Mouse (Mus musculus) ES-Bruce4 (cell line): Measurements from ENCODE around the gene Olfr1066. TPM values are rescaled to one million over a fixed set of nuclear protein-coding genes. Genes with fewer than 3 reads are reported as not detected.
"Not testable (repeated sequence)": the region's sequence is repeated elsewhere in the genome, so short reads cannot be mapped to it uniquely, and the experiment has no call there.

Experiments used
- H3K27ac ChIP-seq: 2 replicates; pipeline ENCODE4 v1.5.1; 2012; ENCODE audit warnings: low read length, inconsistent platforms; ENCODE audit not compliant: insufficient read depth
- H3K27me3 ChIP-seq: 2 replicates; pipeline ENCODE4 v1.6.1; 2012; ENCODE audit warnings: mild to moderate bottlenecking, low read length, inconsistent platforms; ENCODE audit not compliant: control insufficient read depth, poor library complexity, insufficient read depth, severe bottlenecking
- H3K36me3 ChIP-seq: 2 replicates; pipeline ENCODE4 v1.6.1; 2012; ENCODE audit warnings: inconsistent platforms, mild to moderate bottlenecking, low read length, moderate library complexity; ENCODE audit not compliant: control insufficient read depth, poor library complexity, insufficient read depth, severe bottlenecking
- H3K4me1 ChIP-seq: one replicate; pipeline ENCODE4 v1.8.1; 2011; ENCODE audit warnings: low read length; ENCODE audit not compliant: control insufficient read depth, insufficient read depth
- H3K4me3 ChIP-seq: 2 replicates; pipeline ENCODE4 v1.5.1; 2011; ENCODE audit warnings: low read depth, mild to moderate bottlenecking, low read length
- H3K9ac ChIP-seq: 2 replicates; pipeline ENCODE4 v1.6.1; 2012; ENCODE audit warnings: low read depth, mild to moderate bottlenecking, inconsistent platforms; ENCODE audit not compliant: poor library complexity, severe bottlenecking
- H3K9me3 ChIP-seq: replicated peaks from 2 replicates; pipeline ENCODE4 v1.6.1; 2012; ENCODE audit warnings: mild to moderate bottlenecking, low read length, inconsistent platforms; ENCODE audit not compliant: control insufficient read depth, poor library complexity, insufficient read depth, severe bottlenecking
- CTCF ChIP-seq: IDR thresholded peaks from one replicate; pipeline ENCODE4 v1.8.1; 2011; ENCODE audit warnings: low read depth, low read length
- EP300 ChIP-seq: IDR thresholded peaks from 2 replicates; pipeline ENCODE4 v1.6.1; 2011; ENCODE audit warnings: low read depth, low read length; ENCODE audit not compliant: insufficient read depth
- POLR2A ChIP-seq: IDR thresholded peaks from one replicate; pipeline ENCODE4 v1.8.1; 2011; ENCODE audit warnings: low read length; ENCODE audit not compliant: insufficient read depth
- polyA plus RNA-seq: library from polyadenylated mRNA; stranded (reverse); fragments of >200 nt; gene quantifications from 2 replicates; pipeline ENCODE4 v1.2.4, GENCODE M21; 2011; ENCODE audit warnings: low read depth; ENCODE audit not compliant: missing spikeins, insufficient read depth, insufficient read length

Olfr1066 gene
- polyA plus RNA-seq, result not detected in 2 replicates

DNA sequence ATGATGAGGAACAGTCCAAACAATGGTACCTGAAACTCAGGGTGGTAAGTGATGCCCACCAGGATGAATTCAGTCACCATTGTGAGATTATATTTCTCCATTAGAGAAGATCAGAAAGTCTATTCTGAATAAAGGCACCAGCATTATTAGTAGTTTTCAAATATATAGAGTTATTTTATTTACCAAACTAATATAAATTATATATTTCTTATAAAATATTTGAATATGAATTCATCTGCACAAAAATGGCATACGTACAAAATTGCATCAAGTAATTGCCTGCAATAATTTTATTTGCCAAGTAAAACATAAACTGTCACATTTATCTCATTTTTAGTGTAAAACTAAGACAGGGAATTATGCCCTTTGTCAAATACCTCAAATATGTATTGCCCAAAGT, at the start of gene Olfr1066:
Gene Olfr1066 (minus strand): TSS at position 101 of the 400 bp plus-strand sequence.
- H3K9ac ChIP-seq, result no peak within 1 kb of the TSS
- no peak for TF ChIP-seq EP300
- no peak for TF ChIP-seq CTCF
- no peak for TF ChIP-seq POLR2A
- H3K4me3 ChIP-seq, result no peak within 1 kb of the TSS
- H3K27ac ChIP-seq, result no peak within 1 kb of the TSS
- H3K27me3 ChIP-seq, result no peaks in the 10 kb centered on the region
- H3K9me3 ChIP-seq, result no peaks in the 10 kb centered on the region
- H3K36me3 ChIP-seq, result no peaks in the 10 kb centered on the region
- no peaks in the 10 kb centered on the region for H3K4me1 ChIP-seq

DNA sequence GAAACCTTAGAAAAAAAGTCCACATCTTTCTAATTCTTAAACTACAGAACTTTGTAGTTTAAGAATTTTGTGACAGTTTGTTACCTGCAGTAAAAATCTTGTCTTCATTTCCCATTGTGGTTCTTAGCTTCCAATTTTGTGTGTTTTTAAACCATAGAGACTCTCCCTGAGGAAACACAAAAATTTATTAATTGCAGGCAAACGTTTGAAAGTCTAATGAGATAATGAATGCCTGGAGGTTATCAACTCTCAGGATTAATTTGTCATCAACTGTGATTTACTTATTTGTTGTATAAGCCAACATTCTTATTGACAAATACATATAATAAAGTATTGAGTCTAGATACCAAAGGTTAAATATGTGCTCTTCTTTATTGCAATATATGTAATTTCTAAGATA, 31.2 kb upstream of the Olfr1066 start, which contains the start of gene Olfr228:
Gene Olfr228 (minus strand): TSS at position 101 of the 400 bp plus-strand sequence.
- H3K27me3 ChIP-seq, result no peaks in the 10 kb centered on the region

GRCm38 (mm10) chr2:86464442-86465109, 8.5 kb upstream of the Olfr1066 start:
- Histone ChIP-seq H3K4me3 (no peak overlapping the region), H3K27ac (no peak overlapping the region), H3K27me3 (no peaks in the 10 kb centered on the region), H3K36me3 (no peaks in the 10 kb centered on the region), H3K9me3 (no peaks in the 10 kb centered on the region), H3K9ac (no peak overlapping the region), H3K4me1 (no peaks in the 10 kb centered on the region)
- TF ChIP-seq CTCF (peak; percentile 64), EP300 (no peak)

More for the DNA sequence above, 31.2 kb upstream of the Olfr1066 start, which contains the start of gene Olfr228:
- H3K27ac ChIP-seq, result no peak within 1 kb of the TSS
- H3K4me3 ChIP-seq, result no peak within 1 kb of the TSS
- H3K9me3 ChIP-seq, result no peaks in the 10 kb centered on the region
- no peak within 1 kb of the TSS for H3K9ac ChIP-seq
- TF ChIP-seq POLR2A, result no peak
- TF ChIP-seq CTCF, result no peak
- no peak for TF ChIP-seq EP300
- no peaks in the 10 kb centered on the region for H3K36me3 ChIP-seq
- H3K4me1 ChIP-seq, result no peaks in the 10 kb centered on the region

DNA sequence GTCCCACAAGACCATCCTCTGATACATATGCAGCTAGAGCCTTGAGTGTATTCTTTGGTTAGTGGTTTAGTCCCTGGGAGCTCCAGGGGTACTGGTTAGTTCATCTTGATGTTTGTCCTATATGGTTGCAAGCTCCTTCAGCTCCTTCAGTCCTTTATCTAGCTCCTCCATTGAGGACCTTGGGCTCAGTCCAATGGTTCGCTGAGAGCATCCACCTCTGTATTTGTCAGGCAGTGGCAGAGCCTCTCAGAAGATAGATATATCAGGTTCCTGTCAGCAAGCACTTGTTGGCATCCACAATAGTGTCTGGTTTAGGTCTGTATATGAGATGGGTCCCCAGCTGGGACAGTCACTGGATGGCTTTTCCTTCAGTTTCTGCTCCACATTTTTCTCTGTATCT, 4.4 kb upstream of the Olfr1066 start:
- H3K9ac ChIP-seq, result no peak overlapping the region
- H3K4me1 ChIP-seq, result no peaks in the 10 kb centered on the region
- no peaks in the 10 kb centered on the region for H3K9me3 ChIP-seq
- H3K36me3 ChIP-seq, result no peaks in the 10 kb centered on the region
- H3K27ac ChIP-seq, result no peak overlapping the region
- H3K27me3 ChIP-seq, result no peaks in the 10 kb centered on the region
- H3K4me3 ChIP-seq, result no peak overlapping the region
- TF ChIP-seq EP300, result no peak
- no peak for TF ChIP-seq CTCF
- TF ChIP-seq POLR2A, result no peak

DNA sequence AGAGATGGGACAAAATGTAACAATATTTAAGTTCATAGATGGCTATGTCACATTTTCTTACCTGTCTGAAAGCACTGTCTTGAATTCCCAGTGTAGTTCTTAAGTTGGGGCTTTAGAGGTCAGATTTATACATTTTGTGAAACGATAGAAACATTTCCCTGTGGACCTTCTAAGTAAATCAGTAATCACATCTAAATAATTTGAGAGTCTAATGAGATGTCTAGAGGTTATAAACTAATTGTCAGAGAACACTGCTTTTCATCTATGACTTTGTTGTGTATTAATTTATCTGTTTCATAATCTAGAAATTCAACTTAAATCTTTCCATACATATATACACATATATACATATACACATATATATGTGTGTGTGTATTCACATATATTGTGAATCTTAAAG, 5.6 kb downstream of the Olfr1066 start, which contains the start of gene Olfr1065:
Gene Olfr1065 (minus strand): TSS at position 101 of the 400 bp plus-strand sequence.
- H3K4me1 ChIP-seq, H3K9me3 ChIP-seq, H3K4me3 ChIP-seq, H3K9ac ChIP-seq, H3K27ac ChIP-seq, H3K36me3 ChIP-seq, H3K27me3 ChIP-seq: not testable (repeated sequence)

DNA sequence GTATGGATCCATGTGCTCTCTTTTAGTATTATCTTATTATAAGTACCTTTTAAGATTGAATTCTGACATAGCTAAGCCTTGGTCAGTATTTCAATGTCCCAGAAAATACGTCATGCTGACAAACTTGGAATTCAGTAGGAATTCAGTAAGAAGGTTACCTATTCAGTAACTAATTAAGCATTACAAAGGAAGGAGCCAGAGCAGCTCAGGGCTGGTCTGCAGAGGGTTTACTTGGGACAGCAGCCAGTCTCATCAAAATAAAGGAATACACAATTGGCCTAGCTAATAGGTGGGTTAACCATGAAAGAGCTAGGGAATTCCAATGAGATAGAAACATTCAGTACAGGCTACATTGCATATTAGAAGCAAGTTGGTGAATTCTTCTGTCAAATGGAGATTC, 14.0 kb downstream of the Olfr1066 start:
- not testable (repeated sequence) for H3K9ac ChIP-seq, H3K4me1 ChIP-seq, H3K9me3 ChIP-seq, H3K36me3 ChIP-seq, H3K27me3 ChIP-seq, H3K4me3 ChIP-seq
- H3K27ac ChIP-seq, result peak overlapping the region; percentile 73; the same call in 1 of the 2 replicates

- H3K27ac ChIP-seq, H3K36me3 ChIP-seq, H3K4me1 ChIP-seq, H3K9ac ChIP-seq, H3K9me3 ChIP-seq, H3K4me3 ChIP-seq, H3K27me3 ChIP-seq: not testable (repeated sequence)
Observed at GRCm38 (mm10) chr2:86428511-86428910, 27.6 kb downstream of the Olfr1066 start.

DNA sequence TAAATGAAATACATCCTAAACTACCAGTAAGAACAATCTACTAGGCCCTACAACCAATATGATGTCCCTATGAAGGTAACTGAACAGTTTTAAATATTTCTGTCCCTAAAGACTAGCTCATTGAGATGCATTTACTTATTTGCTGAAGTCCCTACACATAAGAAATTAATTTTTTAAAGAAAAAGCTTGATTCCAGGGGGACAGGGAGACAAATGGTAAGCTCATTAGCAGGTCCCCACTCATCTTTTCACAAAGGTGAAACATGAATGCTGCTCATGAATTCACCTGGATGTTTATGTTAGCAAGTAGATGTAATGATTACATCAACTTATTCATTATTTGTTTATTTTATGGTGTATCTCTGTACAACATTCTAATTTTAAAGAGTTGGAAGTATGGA, 29.4 kb downstream of the Olfr1066 start, which contains the start of gene Olfr1062:
Gene Olfr1062 (minus strand): TSS at position 101 of the 400 bp plus-strand sequence.
- H3K4me3 ChIP-seq, H3K9me3 ChIP-seq, H3K36me3 ChIP-seq, H3K4me1 ChIP-seq, H3K27ac ChIP-seq, H3K9ac ChIP-seq, H3K27me3 ChIP-seq: not testable (repeated sequence)
